Mouse (Mus musculus) stomach, postnatal 0 days (tissue): ENCODE measurements around the gene Ccdc146. TPM values are rescaled to one million over a fixed set of nuclear protein-coding genes. Genes with fewer than 3 reads are reported as not detected.
A peak's percentile ranks its signal among the peaks of the same experiment; 100 is the strongest.

Experiments used
- ATAC-seq: fragments of 200-750 bp; cut with Nextera tagmentation; 2 replicates; pipeline ENCODE4 v1.8.0; 2017; ENCODE audit not compliant: low FRiP score, low TSS enrichment
- DNase-seq: peaks from one replicate; pipeline ENCODE4 v3.0.0-alpha.2; 2016; ENCODE audit warnings: low spot score
- H3K27ac ChIP-seq: fragments of 300-500 bp; sonication (generic); replicated peaks from 2 replicates; pipeline ENCODE4 v1.5.1; 2014; ENCODE audit warnings: mild to moderate bottlenecking, control low read depth
- H3K27me3 ChIP-seq: fragments of 300-500 bp; sonication (generic); 2 replicates; pipeline ENCODE4 v1.6.1; 2014; ENCODE audit warnings: low read length; ENCODE audit not compliant: control insufficient read depth, insufficient read depth
- H3K36me3 ChIP-seq: fragments of 300-500 bp; sonication (generic); 2 replicates; pipeline ENCODE4 v1.6.1; 2014; ENCODE audit warnings: low read length, mixed read lengths; ENCODE audit not compliant: control insufficient read depth, insufficient read depth
- H3K4me1 ChIP-seq: fragments of 300-500 bp; sonication (generic); replicated peaks from 2 replicates; pipeline ENCODE4 v1.6.1; 2014; ENCODE audit warnings: antibody characterized with exemption; ENCODE audit not compliant: control insufficient read depth, insufficient read depth
- H3K4me2 ChIP-seq: fragments of 300-500 bp; sonication (generic); replicated peaks from 2 replicates; pipeline ENCODE4 v1.6.1; 2014; ENCODE audit warnings: low read depth, mild to moderate bottlenecking, control low read depth, moderate library complexity
- H3K4me3 ChIP-seq: fragments of 300-500 bp; sonication (generic); 2 replicates; pipeline ENCODE4 v1.5.1; 2014; ENCODE audit warnings: low read depth, low read length, control low read depth
- H3K9ac ChIP-seq: fragments of 300-500 bp; sonication (generic); 2 replicates; pipeline ENCODE4 v1.6.1; 2014; ENCODE audit warnings: mild to moderate bottlenecking, low read length, control low read depth, mixed read lengths
- H3K9me3 ChIP-seq: fragments of 300-500 bp; sonication (generic); 2 replicates; pipeline ENCODE4 v1.6.1; 2016; ENCODE audit warnings: low read length; ENCODE audit not compliant: control insufficient read depth
- CTCF ChIP-seq: IDR thresholded peaks from 2 replicates; pipeline ENCODE4 v1.5.1; 2016; ENCODE audit warnings: antibody characterized with exemption, low read depth, mild to moderate bottlenecking, moderate library complexity
- EP300 ChIP-seq: optimal IDR thresholded peaks from 2 replicates; pipeline ENCODE3; 2016; ENCODE audit warnings: antibody characterized with exemption
- WGBS: fragments of 180-500 bp; shearing (Covaris S2); extraction: QIAGEN DNeasy Blood & Tissue Kit; methylation state at CpG from one replicate; pipeline ENCODE4 v1.1.7; 2014; 5-methylcytosine and 5-hydroxymethylcytosine counted together
- polyA plus RNA-seq: library from polyadenylated mRNA; unstranded; fragments of >200 nt; fragmentation: Nextera tagmentation; extraction: Ambion mirVana; gene quantifications from 2 replicates; pipeline ENCODE4 v1.2.1, GENCODE M21; 2015

Ccdc146 gene
- polyA plus RNA-seq, 1 experiment from 2014 or later, result 0.22 TPM

- ATAC-seq (no peak), DNase-seq (no peak)
- no peak overlapping the region for H3K27ac ChIP-seq
- H3K9ac ChIP-seq, result no peak overlapping the region
- H3K9me3 ChIP-seq, result no peaks in the 10 kb centered on the region
- H3K27me3 ChIP-seq, result no peaks in the 10 kb centered on the region
- no peaks in the 10 kb centered on the region for H3K36me3 ChIP-seq
- WGBS, result 70% methylated on average over 9 of the region's 9 CpGs
- peaks cover 5% of the 10 kb centered on the region; the same call in 1 of the 2 replicates for H3K4me1 ChIP-seq
- no peak overlapping the region for H3K4me2 ChIP-seq
- H3K4me3 ChIP-seq, result no peak overlapping the region
- TF ChIP-seq CTCF (no peak), EP300 (no peak)
These were observed 14.0 kb upstream of the Ccdc146 start for GRCm38 (mm10) chr5:21438428-21438827.

GRCm38 (mm10) chr5:21436471-21436975, 12.0 kb upstream of the Ccdc146 start:
- peaks cover 5% of the 10 kb centered on the region; the same call in 1 of the 2 replicates for H3K4me1 ChIP-seq
- H3K4me3 ChIP-seq, result no peak overlapping the region
- H3K36me3 ChIP-seq, result no peaks in the 10 kb centered on the region
- H3K27ac ChIP-seq, result no peak overlapping the region
- no peaks in the 10 kb centered on the region for H3K9me3 ChIP-seq
- ATAC-seq, result no peak
- no peak for DNase-seq
- no peak overlapping the region for H3K9ac ChIP-seq
- 56% methylated on average over 8 of the region's 8 CpGs for WGBS
- H3K27me3 ChIP-seq, result no peaks in the 10 kb centered on the region
- TF ChIP-seq CTCF (no peak), EP300 (no peak)
- H3K4me2 ChIP-seq, result no peak overlapping the region

GRCm38 (mm10) chr5:21434148-21434929, 9.9 kb upstream of the Ccdc146 start:
- TF ChIP-seq CTCF (peak; percentile 81), EP300 (no peak)
- Histone ChIP-seq H3K4me2 (no peak overlapping the region), H3K4me1 (no peaks in the 10 kb centered on the region), H3K4me3 (no peak overlapping the region), H3K27ac (no peak overlapping the region), H3K27me3 (no peaks in the 10 kb centered on the region), H3K9ac (no peak overlapping the region), H3K9me3 (no peaks in the 10 kb centered on the region), H3K36me3 (no peaks in the 10 kb centered on the region)
- DNase-seq (no peak), ATAC-seq (no peak)
- WGBS, result 62% methylated on average over 11 of the region's 11 CpGs

GRCm38 (mm10) chr5:21426666-21427065, 2.2 kb upstream of the Ccdc146 start:
- Histone ChIP-seq H3K4me2 (no peak overlapping the region), H3K36me3 (no peaks in the 10 kb centered on the region), H3K9ac (no peak overlapping the region), H3K4me3 (no peak overlapping the region), H3K9me3 (no peaks in the 10 kb centered on the region), H3K4me1 (no peaks in the 10 kb centered on the region; the same call in 1 of the 2 replicates), H3K27me3 (no peaks in the 10 kb centered on the region), H3K27ac (no peak overlapping the region)
- no peak for ATAC-seq
- DNase-seq, result no peak
- WGBS, result 92% methylated on average over 6 of the region's 6 CpGs
- no peak for TF ChIP-seq CTCF

- WGBS, result 5% methylated on average over 1 of the region's 1 CpGs
- no peak for ATAC-seq
- DNase-seq, result no peak
These were observed 3.9 kb downstream of the Ccdc146 start for GRCm38 (mm10) chr5:21420609-21421008.

GRCm38 (mm10) chr5:21418613-21419012, 5.9 kb downstream of the Ccdc146 start:
- Histone ChIP-seq H3K4me1 (no peaks in the 10 kb centered on the region), H3K4me2 (no peak overlapping the region), H3K4me3 (no peak overlapping the region), H3K9me3 (no peaks in the 10 kb centered on the region), H3K27me3 (no peaks in the 10 kb centered on the region), H3K36me3 (no peaks in the 10 kb centered on the region), H3K9ac (no peak overlapping the region), H3K27ac (no peak overlapping the region)
- DNase-seq (no peak), ATAC-seq (no peak)
- 39% methylated on average over 4 of the region's 4 CpGs for WGBS
- TF ChIP-seq CTCF (no peak), EP300 (no peak)

More at GRCm38 (mm10) chr5:21420609-21421008, 3.9 kb downstream of the Ccdc146 start:
- Histone ChIP-seq H3K9me3 (no peaks in the 10 kb centered on the region), H3K4me3 (no peak overlapping the region), H3K36me3 (no peaks in the 10 kb centered on the region), H3K4me2 (no peak overlapping the region), H3K9ac (no peak overlapping the region), H3K4me1 (no peaks in the 10 kb centered on the region), H3K27me3 (no peaks in the 10 kb centered on the region), H3K27ac (no peak overlapping the region)
- TF ChIP-seq EP300 (no peak), CTCF (peak; percentile 76)
